Mouse (Mus musculus) lung, postnatal 36 days (tissue): ENCODE results near the gene Gm10260.
A peak's percentile ranks its signal among the peaks of the same experiment; 100 is the strongest.

Experiments used
- DNase-seq: peaks from one replicate; pipeline ENCODE4 v3.0.0; 2022; ENCODE audit warnings: mixed read lengths

Gene Gm10260

DNA sequence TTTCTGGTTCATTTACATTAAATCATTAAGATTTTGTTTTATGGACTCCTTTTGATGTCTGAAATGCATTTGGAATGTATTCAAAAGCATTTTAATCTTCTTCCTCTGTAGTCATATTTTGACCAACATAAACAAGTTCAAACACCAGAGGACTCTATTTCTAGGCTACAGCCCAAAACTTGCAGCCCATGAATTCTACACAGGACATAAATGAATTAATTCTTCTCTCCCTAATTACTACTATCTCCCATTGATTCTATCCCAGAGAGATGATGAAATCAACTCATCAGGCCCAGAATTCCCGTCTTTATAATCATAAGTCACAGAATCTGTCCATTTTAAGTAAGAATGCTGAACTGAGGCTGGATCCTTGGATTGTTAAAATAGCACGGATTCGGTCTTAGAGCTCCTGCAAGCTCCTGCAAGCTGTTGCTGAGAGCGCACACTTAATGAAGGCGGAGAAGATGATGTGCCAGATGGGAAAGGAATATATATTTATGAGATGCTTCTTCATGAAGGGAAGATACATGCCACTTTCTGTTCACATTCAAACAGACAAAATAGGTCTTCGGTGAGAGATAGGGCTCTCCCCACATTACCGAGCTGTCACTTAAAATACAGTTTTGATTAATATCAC, 7.7 kb upstream of the Gm10260 start:
- DNase-seq = no peak

DNA sequence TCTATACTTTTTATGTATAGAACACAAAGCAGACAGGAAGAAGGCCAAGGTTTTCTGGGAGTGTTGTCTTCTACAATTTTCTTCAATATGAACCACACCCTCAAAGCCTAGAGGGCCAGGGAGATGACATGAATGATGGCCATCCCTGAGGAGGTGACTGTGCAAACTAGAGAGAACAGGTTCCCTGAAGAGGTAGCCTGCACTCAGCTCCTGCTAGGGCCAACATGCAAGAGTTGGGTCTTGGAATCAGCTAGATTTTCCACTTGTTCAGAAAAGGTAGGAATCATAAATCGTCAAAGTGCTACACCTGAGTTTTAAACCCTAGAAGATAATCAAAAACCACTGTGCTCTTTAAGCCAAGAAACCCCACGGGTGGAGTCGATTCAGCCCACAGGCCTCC, 6.2 kb upstream of the Gm10260 start:
- DNase-seq = no peak

DNA sequence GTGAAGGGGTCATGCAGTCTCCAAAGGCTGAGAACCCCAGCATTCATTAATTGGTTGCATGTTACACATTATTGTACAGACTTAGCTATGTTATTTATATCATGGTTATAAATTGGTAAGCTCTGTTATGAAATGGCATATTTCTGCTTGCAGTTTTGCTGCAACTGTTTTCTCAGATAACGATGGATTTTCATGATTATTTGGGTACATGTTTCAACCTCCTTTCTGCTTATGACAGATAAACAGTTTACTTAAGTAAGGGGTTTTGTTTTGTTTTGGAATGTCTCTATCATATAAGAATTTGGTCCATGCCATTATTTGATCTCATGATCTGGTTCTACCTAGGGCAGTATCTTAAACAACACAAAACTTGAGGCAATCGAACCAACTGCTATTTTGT, 5.5 kb upstream of the Gm10260 start:
- DNase-seq = no peak

DNA sequence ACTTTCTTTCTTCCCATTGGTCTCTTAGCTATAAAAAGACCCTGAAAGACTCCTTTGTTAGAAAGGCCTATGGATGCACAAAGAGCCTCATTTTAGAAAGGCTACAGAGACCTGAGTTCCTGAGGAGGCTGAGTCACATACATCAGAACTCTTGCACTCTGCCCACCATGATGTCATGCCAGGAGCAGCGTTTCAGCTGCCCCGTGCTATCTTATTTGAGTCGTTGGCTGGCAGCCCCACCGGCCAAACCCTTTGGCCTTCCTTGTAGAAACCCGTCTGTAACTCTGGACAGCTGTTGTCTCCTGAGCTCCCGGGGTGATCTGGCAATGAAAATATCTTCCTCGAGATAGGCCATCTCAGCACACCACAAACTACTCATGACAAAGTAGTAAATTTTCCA, 3.6 kb upstream of the Gm10260 start:
- DNase-seq = no peak

DNA sequence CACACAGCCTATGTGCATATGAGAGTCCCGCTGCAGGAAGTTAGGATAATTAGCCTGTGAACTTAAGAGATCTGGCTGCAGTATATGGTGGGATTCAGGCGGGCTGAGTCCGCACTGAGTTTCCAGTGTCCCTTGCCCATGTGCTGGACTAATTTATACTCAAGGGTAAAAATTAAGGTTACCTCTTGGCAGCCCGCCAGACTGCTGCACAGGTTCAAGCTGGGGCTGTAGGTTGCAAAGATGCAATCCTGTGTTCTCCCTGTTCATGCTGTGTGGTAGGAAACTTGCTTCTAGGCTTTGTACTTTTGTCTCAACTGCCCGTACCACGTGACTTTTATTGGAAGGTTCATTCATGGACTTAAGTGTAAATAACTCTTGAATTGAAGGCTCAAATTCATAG, 3.0 kb upstream of the Gm10260 start:
- no peak for DNase-seq

DNA sequence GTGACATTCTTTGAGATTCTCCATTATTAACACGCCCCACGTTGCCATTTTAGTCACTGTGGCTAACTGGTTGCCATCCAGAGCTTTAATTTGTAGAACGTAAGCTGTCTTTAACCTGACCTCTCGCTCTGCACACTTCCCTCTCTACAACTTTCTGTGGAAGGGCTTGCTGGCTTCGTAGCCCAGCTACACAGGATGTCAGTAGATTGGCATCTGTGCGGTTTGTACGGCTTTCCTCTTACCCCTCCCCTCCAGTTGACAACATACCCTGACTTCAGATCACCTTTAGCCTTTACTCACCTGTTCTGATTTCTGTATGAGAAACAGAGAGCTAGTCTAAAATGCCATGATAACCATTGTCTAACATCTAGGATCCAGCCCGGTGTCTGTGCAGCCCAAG, 1.7 kb upstream of the Gm10260 start:
- no peak for DNase-seq

DNA sequence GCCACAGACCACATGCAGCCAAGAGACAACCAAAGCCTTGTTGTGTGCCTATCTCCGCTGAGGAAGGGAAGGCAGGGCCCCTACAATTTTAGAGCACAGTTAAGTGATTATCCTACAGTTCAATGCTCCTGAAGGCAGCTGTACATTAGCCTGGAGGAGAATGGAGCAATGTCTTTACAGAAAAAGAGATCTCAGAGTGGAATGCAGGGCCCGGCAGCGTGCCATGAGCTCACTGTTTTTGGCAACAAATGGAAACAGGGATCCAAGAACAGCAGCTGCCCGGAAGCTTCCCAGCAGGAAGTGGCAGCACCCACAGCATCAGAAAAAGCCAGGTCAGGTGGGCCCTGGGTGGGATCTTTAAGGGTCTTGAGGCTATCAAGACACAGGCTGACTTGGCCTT, 3.4 kb downstream of the Gm10260 start:
- DNase-seq = peak; percentile 26

DNA sequence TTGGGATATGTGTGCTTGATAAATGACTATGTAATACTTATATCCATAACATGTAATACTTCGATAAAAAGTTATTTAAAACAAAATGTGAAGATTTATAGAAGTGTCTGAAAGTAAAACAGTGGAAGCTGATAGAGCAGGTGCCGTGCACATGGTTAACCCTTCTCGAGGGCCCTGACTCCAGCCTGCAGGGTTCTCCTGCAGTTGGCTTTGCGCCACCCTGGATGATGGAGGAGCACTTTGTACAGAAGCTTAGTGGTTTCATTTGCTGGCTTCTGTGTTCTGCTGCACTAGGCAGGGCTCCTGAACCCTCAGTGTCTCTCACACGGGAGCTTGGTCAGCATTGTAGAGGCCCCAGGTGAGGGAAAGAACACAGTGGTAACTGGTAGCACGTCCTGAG, 4.3 kb downstream of the Gm10260 start:
- no peak for DNase-seq

DNA sequence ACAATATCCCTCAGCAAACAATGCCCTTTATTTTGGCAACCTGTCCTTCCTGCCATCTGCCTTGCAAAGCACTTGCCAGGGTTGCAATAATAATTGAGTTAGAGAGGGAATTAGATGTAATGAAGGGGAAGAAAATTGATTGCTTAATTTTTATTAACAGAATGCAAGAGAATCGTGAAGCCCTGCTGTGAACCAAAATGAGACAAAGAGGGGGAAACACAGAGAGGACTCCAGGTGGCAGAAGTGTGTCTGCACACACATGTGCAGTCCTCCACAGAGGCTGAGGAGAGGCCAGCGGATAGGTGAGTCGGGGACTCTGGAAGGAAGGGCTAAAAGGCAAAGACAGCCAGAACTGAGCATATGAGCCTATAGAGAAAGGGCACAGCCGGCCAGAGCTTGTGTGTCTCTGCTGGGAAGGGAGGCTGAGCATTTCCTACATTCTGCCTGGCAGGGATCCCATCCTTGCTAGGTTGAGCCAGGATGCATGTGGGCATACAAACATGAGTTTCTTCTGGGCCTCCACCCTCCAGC, 9.5 kb downstream of the Gm10260 start:
- DNase-seq = no peak

DNA sequence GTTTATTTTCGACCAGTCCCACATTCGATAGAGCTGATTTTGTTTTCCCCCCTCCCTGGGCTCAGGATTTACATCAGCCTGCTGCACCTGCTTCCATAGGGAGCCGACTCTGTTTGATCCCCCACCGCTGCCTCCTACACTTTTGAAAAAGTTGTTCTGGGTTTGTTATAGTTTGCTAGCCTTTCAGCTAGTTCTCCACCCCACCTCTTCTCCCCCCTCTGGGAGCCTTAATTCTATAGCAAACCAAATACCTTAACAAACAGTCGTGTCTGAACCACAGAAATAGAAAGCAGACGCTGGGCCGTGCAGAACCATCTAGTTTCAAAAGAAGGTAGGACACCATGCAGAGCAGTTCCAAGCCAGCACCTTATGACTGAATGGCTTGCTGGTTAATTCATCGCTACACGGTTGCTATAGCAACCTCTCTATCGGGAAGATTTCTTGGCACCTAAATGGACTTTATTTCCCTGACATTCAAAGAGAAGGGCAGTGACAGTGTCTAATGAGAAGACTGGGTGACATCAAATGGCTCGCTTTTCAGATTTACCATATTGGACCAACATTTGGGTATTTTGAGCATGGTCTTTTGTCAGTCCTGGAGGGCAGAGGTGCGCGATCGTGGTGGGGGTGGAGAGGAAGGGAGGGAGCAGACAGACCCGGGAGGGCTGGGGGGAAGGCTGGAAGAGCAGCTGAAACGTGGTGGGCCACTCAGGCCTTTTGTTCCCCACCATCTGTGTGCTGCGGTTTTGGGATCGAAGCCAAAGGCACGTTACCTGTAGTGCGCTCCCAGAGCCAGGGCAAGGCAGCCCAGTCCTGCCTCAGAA, 13.2 kb downstream of the Gm10260 start:
- DNase-seq = no peak

DNA sequence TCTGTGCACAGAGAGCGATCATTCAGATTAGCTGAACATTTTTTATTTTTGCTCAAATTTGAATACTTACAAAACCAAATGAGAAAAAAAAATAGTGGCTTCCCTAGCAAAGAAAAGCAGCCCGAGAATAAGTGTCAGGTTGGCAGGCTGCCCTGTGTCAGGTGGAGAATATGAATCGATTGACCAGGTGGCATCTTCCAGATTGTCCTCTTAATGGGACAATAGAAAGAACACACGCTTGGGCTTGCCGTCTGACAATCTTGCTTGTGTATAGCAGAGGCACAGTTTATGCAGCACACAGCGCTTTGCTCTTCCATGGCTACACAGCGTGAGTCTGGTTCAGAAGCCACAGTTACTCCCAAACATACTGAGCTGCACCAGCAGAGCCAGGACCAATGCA, 15.8 kb downstream of the Gm10260 start:
- DNase-seq = no peak

DNA sequence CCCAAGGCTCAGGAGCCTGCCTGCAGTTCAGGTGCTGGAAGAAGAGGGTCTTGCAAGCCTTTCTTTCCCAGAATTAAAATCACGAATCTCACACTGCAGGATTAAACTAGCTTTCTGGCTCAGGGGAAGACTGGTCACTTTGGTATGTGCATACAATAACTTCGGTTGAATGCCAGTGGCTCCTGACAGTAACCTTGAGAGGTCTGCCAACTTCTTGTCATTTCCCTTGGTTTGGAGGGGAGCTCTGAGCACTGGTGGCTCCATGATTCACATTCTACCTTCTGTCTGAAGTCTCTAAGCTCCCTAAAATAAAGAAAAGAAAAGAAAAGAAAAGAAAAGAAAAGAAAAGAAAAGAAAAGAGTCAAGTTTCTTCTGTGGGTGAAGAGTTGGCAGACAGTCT, 16.4 kb downstream of the Gm10260 start:
- no peak for DNase-seq

DNA sequence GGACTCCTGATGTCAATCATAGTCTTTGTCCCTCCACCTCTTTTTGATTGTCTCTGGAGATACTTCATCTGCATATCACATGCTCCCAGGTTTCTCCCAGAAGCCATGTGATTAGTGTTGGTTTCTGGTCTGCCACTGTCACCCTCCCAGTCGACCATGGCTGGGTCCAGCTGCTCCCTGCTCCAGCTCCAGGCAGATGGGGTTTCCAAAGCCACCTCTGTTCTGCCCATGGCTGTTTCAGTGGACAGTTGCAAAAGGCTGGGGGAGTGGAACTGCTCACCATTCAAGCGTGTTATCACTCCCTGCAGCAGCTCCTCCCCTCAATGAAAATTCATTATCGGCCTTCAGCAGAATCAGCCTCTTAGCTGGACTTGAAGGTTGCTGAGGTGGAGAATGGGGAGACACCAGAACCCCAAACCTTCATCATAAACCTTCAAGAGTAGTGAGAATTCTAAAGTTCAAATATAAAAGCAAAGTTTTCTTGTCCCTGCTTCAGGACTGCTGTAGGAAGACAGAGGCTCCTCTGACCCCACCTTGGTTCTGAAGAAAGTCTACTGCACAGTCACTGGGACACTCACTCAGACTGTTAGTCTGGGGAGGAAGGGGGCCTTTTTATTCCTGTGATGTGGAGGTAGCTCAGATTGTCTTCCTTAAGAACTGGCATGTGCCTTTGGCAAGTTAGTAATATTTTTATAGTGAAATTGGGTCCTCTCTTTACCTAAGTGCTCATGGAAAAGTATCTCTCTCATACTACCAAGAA, 17.0 kb downstream of the Gm10260 start:
- no peak for DNase-seq

DNA sequence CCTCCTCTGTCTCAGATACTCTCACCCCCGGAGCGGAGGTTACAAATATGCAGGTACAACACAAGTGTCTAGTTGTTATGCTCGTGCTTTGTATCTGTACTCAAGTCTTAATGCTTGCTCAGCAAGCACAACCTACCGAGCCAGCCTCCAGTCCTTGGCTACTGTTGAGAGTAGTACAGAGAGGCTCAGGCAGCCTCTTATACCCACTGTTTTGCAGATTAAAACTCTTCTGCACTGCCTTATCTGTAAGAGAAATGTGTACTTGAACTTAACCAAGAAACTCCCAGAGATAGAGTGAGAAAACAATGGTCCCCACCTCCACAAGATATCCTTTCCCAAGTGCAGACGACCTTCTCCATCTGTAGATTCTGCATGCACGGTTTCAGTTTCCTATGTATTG, 24.5 kb downstream of the Gm10260 start:
- no peak for DNase-seq

DNA sequence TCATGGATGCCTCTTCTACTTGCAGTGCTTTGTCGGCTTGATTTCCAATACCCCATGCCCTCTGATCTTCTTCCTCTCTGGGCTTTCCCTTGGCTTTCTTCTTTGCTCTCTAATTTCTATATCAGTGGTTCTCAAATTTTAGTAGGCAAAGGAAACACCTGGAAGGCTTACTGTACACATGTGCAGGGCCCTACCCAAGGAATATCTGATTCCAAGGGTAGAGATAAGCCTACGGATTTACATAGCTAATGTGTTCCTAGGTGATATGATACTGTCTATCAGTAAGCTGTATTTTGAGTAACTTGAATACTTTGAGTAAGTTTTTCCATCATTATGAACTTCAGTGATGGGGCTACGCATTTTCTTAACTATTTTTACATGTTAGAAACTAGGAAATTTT, 25.7 kb downstream of the Gm10260 start:
- no peak for DNase-seq

DNA sequence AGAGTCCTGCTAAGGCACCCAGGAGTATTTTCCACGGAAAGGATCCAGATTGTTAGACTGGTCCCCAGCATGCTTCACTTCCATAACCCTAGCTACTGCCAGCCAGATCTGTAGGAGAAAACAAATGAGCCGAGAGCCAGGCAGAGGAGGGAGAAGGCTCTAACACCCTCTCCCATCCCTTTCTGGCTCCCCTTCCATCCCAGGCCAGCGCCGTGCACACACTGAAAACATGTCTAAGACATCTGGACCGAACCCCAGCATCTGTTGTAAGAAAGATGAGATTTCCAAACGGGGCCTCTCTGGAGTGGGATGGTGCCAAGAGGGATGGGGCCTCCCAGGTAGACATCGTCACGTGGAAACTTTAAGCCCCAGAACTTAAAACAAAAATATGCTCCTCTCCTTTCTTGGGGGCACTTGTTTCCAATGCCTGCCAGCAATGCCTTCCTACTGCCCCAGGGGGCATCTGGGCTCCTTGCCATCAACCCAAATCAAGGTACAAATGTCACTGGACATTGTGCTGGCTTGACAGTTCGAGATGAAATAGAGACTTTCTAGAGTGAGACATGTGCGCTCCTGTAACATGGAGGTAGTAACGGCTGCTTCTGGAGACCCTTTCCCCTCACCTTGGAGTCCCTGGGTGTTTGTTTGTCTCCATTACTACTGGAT, 35.1 kb downstream of the Gm10260 start:
- no peak for DNase-seq

DNA sequence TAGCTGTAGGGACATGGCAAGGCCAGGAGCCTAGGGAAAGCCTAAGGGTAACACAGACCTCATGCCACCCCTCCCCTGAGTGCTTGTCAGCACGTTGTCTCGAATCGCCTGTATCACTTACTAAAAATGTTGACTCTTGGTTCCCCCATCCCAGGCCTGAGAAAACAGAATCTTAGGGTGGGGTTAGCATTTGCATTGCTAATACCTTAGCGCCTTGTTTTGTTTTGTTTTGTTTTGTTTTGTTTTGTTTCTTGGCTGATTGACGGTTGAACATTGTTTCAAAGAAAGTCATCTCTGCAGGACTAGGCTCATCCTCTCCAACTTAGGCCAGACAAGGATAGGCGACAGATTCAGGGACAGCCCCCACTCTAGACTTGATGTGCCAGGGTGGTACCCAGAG, 35.9 kb downstream of the Gm10260 start:
- no peak for DNase-seq

DNA sequence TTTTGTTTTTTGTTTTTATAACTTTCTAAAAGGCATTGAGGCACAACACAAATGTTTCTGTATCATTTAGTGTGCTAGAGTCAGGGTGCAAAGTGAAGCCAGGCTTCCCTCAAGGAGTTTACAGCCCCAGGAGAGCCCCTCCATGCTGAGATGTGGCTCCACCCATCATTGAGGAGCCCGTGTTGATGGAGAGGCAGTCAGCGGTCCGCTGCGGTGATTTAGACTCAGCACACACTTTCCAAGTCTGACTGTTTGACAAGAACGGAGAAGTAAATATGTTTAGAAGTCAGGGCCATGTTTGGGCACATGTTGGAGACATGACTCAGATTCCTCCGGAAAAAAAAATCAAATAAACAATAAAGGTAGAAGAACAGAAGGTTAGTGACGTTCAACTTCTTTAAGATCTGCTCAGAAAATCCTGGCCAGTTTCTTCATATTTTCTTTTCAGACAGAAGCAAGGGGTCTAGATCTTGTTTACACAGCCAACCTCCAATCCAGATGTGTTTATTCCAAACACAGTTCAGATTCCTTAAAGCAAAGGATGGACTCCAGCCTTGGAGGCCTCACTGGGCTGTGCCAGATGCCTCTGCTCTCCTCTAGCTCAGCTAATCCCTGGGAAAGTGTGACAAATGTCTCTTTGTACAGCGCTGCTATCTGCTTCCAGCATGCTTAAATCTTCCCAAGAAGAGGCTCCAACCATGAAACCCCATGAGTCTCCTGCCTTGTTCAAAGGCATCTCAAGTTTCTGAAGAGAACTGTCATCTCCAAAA, 47.7 kb downstream of the Gm10260 start:
- DNase-seq = no peak

DNA sequence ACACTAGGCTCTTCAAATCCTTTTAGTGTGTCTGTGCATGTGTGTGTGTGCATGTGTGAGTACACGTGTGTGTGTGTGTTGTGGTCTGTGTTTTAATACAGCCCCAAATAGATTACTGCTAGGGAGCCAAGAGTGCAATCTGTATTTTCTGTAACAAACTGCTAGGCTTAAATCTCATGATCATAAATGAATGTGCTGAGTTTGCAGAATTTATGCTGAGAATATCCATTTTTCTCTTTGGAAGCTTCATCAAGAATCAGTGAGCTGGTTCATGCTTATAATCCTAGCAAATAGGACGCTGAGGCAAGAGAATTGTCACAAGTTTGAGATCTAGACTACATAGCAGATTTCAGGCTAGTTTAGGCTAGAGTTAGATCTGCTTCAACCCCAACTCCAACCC, 48.9 kb downstream of the Gm10260 start:
- DNase-seq = no peak
